Mouse (Mus musculus) liver, adult 2 months (tissue): Measurements from ENCODE around the gene Mark3.

ENCODE experiments used
- CTCF ChIP-seq: fragments of 200-500 bp; IDR thresholded peaks from 2 replicates; pipeline ENCODE4 v1.5.1; 2011; ENCODE audit warnings: low read depth, low read length, control low read depth
- POLR2A ChIP-seq: fragments of 200-500 bp; IDR thresholded peaks from 2 replicates; pipeline ENCODE4 v1.6.1; 2011; ENCODE audit warnings: low read length, control low read depth; ENCODE audit not compliant: insufficient read depth; ENCODE audit errors: extremely low read depth

- TF ChIP-seq CTCF = no peak
- TF ChIP-seq POLR2A = no peak
Observed at GRCm38 (mm10) chr12:111535762-111536161, 38.6 kb upstream of the Mark3 start.
